Mouse (Mus musculus): ENCODE data around the gene Ppm1b.

Ppm1b gene

DNA sequence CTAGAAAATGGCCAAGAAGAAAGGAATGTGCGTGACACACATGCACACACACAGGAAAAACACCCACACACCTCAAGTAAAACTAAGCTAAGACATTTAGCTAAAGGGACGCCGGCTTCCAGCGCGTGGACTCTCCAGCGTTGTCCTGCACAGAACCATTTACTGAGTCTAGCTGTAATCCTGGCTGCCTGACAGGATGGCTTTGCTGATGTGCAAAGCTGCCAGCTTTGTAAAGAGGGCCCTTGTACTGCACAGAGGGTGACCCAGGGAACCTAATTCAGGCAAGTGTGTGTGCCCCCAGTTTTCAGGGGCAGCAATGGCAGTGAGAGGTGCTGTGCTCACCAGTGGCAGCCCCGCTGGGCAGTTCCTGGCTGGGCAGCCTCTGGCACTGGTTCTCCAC lies 110.8 kb downstream of the Ppm1b start:
- in situ Hi-C loops (cut with MboI, MseI) = no loop called here

DNA sequence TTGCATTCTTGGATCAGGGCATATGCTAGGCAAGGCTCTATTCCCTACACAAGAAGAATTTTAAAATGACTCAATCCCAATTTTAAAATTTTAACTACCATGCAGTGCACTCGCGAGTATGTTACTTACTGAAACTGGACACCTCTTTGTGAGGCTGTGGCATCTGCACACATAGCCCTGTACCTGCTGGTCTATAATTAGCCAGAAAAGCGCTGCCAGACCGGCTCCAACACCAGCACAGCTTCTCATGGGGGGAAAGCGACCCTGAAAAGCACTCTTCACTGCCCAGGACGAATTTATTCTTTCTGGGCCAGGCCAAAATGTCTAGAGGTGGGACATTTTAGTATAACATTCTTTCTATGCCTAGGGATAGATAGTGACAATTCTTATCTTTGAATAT lies 114.1 kb downstream of the Ppm1b start:
- in situ Hi-C loops (cut with MboI, MseI) = no loop called here

DNA sequence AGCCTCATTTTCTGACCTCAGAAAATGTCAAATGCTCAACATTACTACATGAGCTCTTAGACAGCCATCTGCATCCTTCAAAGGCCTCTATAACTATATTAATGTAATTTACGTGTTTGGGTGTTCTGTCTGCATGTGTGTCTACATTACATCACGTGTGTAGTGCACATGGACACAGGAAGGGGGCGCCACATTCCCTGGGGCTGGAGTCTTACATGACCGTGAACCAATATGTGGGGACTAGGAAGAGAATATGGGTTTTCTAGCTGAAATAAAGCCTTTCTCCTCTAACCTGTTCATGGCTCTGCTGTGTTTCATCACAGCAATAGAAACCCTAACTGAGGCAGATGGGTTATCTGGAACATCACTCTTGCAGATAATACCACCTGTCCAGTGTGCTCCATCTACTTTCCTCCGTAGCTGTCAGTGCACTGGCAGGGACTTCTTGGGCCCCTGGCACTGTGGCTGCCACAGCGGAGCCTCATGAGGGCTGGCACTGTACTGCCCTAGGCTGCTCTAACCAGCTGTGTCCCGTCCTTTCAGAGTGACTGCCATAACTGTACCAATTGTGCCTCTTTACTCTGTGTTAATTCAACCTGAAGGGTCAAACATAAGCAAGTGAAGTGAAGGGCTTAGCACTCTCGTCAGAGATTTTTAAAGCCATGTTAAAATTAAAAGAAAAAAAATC lies 114.7 kb downstream of the Ppm1b start:
- in situ Hi-C loops (cut with MboI, MseI) = no loop called here

- in situ Hi-C loops (cut with MboI, MseI) = no loop called here
Measured at GRCm38 (mm10) chr17:85072383-85072782, 115.8 kb downstream of the Ppm1b start.

DNA sequence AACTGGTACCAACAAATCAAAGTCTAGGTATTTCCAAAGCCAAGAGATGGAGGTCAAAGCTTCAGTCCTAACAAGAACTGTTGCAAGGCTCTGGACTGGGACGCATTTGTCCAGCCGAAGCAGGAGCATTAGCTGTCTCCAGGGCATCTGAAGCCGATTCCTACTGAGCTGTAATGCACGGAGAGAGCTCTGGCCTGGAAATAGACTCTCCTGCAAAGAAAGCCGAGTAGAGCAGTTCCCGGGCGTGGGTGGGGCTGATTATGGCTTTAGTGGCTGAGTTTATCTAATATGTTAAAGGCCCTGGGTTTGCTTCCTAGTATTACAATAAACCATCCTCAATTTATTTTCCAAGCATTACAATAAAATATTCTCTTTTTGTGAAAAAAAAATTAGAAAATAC lies 116.7 kb downstream of the Ppm1b start:
- in situ Hi-C loops (cut with MboI, MseI) = no loop called here

Data from T-helper 1 cell (primary cell).